Mouse (Mus musculus): ENCODE results near the gene Napa. TPM values are rescaled to one million over a fixed set of nuclear protein-coding genes. Genes with fewer than 3 reads are reported as not detected.

Gene Napa
- polyA plus RNA-seq, 1 experiment from 2014 or later: 168 TPM

- Histone ChIP-seq H3K36me3 (ENCODE audit: control insufficient read depth, insufficient read depth, low read length) (no peaks in the 10 kb centered on the region), H3K27ac (ENCODE audit: low read depth, low read length) (no peak overlapping the region), H3K4me2 (no peak overlapping the region), H3K4me3 (ENCODE audit: low read depth, low read length) (no peak overlapping the region), H3K4me1 (ENCODE audit: control insufficient read depth, insufficient read depth, low read length) (0 out of 2 replicates have a peak, but pooled peaks cover 3% of the 10 kb centered on the region), H3K9ac (ENCODE audit: low read depth, low read length) (no peak overlapping the region), H3K27me3 (ENCODE audit: control insufficient read depth, insufficient read depth, low read length) (peaks cover 7% of the 10 kb centered on the region; the same call in 1 of the 2 replicates), H3K9me3 (replicated peaks; ENCODE audit: control insufficient read depth, low read length) (no peaks in the 10 kb centered on the region)
- 22% methylated on average over 10 of the region's 10 CpGs for WGBS (ENCODE audit: insufficient replicate concordance)
- ATAC-seq (replicated peaks; ENCODE audit: insufficient number of reproducible peaks, low FRiP score, low TSS enrichment): no peak; the same call in 1 of the 2 replicates
Observed at GRCm38 (mm10) chr7:16153522-16153921, 55.3 kb downstream of the Napa start.

- Histone ChIP-seq H3K36me3 (ENCODE audit: control insufficient read depth, insufficient read depth, low read length) (no peaks in the 10 kb centered on the region), H3K4me1 (ENCODE audit: control insufficient read depth, insufficient read depth, low read length) (0 out of 2 replicates have a peak, but pooled peaks cover 3% of the 10 kb centered on the region), H3K9ac (ENCODE audit: low read depth, low read length) (no peak overlapping the region), H3K4me2 (0 out of 2 replicates have a peak overlapping the region, but pooled peaks have one; percentile 10), H3K27me3 (ENCODE audit: control insufficient read depth, insufficient read depth, low read length) (peaks cover 22% of the 10 kb centered on the region), H3K4me3 (ENCODE audit: low read depth, low read length) (no peak overlapping the region), H3K27ac (ENCODE audit: low read depth, low read length) (no peak overlapping the region), H3K9me3 (replicated peaks; ENCODE audit: control insufficient read depth, low read length) (no peaks in the 10 kb centered on the region)
- no peak for ATAC-seq (replicated peaks; ENCODE audit: insufficient number of reproducible peaks, low FRiP score, low TSS enrichment)
- WGBS (ENCODE audit: insufficient replicate concordance): 43% methylated on average over 9 of the region's 9 CpGs
Observed at GRCm38 (mm10) chr7:16155132-16155872, 57.0 kb downstream of the Napa start.

GRCm38 (mm10) chr7:16156105-16156714 lies 58.0 kb downstream of the Napa start:
- H3K27me3 ChIP-seq (ENCODE audit: control insufficient read depth, insufficient read depth, low read length): peaks cover 22% of the 10 kb centered on the region
- H3K4me1 ChIP-seq (ENCODE audit: control insufficient read depth, insufficient read depth, low read length): 0 out of 2 replicates have a peak, but pooled peaks cover 3% of the 10 kb centered on the region
- no peaks in the 10 kb centered on the region for H3K36me3 ChIP-seq (ENCODE audit: control insufficient read depth, insufficient read depth, low read length)
- no peak overlapping the region for H3K4me2 ChIP-seq
- H3K9me3 ChIP-seq (replicated peaks; ENCODE audit: control insufficient read depth, low read length): no peaks in the 10 kb centered on the region
- H3K4me3 ChIP-seq (ENCODE audit: low read depth, low read length): no peak overlapping the region
- H3K9ac ChIP-seq (ENCODE audit: low read depth, low read length): no peak overlapping the region
- ATAC-seq (replicated peaks; ENCODE audit: insufficient number of reproducible peaks, low FRiP score, low TSS enrichment): no peak
- H3K27ac ChIP-seq (ENCODE audit: low read depth, low read length): peak overlapping the region; percentile 76
- WGBS (ENCODE audit: insufficient replicate concordance): 34% methylated on average over 8 of the region's 8 CpGs

GRCm38 (mm10) chr7:16158735-16159134 lies 60.5 kb downstream of the Napa start:
- no peaks in the 10 kb centered on the region for H3K36me3 ChIP-seq (ENCODE audit: control insufficient read depth, insufficient read depth, low read length)
- H3K9me3 ChIP-seq (replicated peaks; ENCODE audit: control insufficient read depth, low read length): no peaks in the 10 kb centered on the region
- no peak overlapping the region for H3K27ac ChIP-seq (ENCODE audit: low read depth, low read length)
- no peak; the same call in 1 of the 2 replicates for ATAC-seq (replicated peaks; ENCODE audit: insufficient number of reproducible peaks, low FRiP score, low TSS enrichment)
- H3K4me2 ChIP-seq: peak overlapping the region; percentile 37
- H3K4me3 ChIP-seq (ENCODE audit: low read depth, low read length): peak overlapping the region; percentile 17; the same call in 1 of the 2 replicates
- peaks cover 22% of the 10 kb centered on the region for H3K27me3 ChIP-seq (ENCODE audit: control insufficient read depth, insufficient read depth, low read length)
- 8% methylated on average over 39 of the region's 39 CpGs for WGBS (ENCODE audit: insufficient replicate concordance)
- H3K4me1 ChIP-seq (ENCODE audit: control insufficient read depth, insufficient read depth, low read length): 0 out of 2 replicates have a peak, but pooled peaks cover 3% of the 10 kb centered on the region
- no peak overlapping the region; the same call in 1 of the 2 replicates for H3K9ac ChIP-seq (ENCODE audit: low read depth, low read length)

GRCm38 (mm10) chr7:16160702-16161101 lies 62.4 kb downstream of the Napa start:
- Histone ChIP-seq H3K27me3 (ENCODE audit: control insufficient read depth, insufficient read depth, low read length) (peaks cover 22% of the 10 kb centered on the region), H3K9ac (ENCODE audit: low read depth, low read length) (no peak overlapping the region), H3K4me3 (ENCODE audit: low read depth, low read length) (no peak overlapping the region), H3K4me1 (ENCODE audit: control insufficient read depth, insufficient read depth, low read length) (no peaks in the 10 kb centered on the region), H3K4me2 (no peak overlapping the region), H3K27ac (ENCODE audit: low read depth, low read length) (no peak overlapping the region), H3K9me3 (replicated peaks; ENCODE audit: control insufficient read depth, low read length) (no peaks in the 10 kb centered on the region), H3K36me3 (ENCODE audit: control insufficient read depth, insufficient read depth, low read length) (no peaks in the 10 kb centered on the region)
- no peak for ATAC-seq (replicated peaks; ENCODE audit: insufficient number of reproducible peaks, low FRiP score, low TSS enrichment)
- 64% methylated on average over 3 of the region's 3 CpGs for WGBS (ENCODE audit: insufficient replicate concordance)

DNA sequence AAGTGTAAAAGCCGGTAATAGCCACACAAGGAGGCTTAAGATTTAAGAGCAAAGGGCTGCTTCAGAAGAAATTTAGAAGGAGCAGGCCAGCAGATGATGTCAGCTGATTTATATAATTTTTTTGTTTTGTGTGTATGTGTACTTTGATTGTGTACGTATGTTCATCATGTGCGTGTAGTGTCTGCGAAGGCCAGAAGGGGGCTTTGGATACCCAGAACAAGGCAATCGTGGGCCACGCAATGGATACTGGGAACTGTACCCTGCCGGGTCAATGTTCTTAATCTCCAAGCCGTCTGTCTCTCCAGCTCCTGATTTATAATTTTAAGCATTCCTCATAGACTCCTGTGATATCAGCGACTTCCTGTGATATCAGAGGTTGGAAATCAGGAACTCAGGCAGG lies 63.0 kb downstream of the Napa start:
- 84% methylated on average over 9 of the region's 9 CpGs for WGBS (ENCODE audit: insufficient replicate concordance)
- no peaks in the 10 kb centered on the region for H3K9me3 ChIP-seq (replicated peaks; ENCODE audit: control insufficient read depth, low read length)
- H3K9ac ChIP-seq (ENCODE audit: low read depth, low read length): no peak overlapping the region
- no peak overlapping the region for H3K4me3 ChIP-seq (ENCODE audit: low read depth, low read length)
- H3K27me3 ChIP-seq (ENCODE audit: control insufficient read depth, insufficient read depth, low read length): peaks cover 22% of the 10 kb centered on the region
- ATAC-seq (replicated peaks; ENCODE audit: insufficient number of reproducible peaks, low FRiP score, low TSS enrichment): no peak
- no peaks in the 10 kb centered on the region for H3K36me3 ChIP-seq (ENCODE audit: control insufficient read depth, insufficient read depth, low read length)
- no peak overlapping the region for H3K27ac ChIP-seq (ENCODE audit: low read depth, low read length)
- no peak overlapping the region for H3K4me2 ChIP-seq
- H3K4me1 ChIP-seq (ENCODE audit: control insufficient read depth, insufficient read depth, low read length): no peaks in the 10 kb centered on the region

GRCm38 (mm10) chr7:16162036-16162435 lies 63.8 kb downstream of the Napa start:
- Histone ChIP-seq H3K9me3 (replicated peaks; ENCODE audit: control insufficient read depth, low read length) (no peaks in the 10 kb centered on the region), H3K4me3 (ENCODE audit: low read depth, low read length) (no peak overlapping the region), H3K4me1 (ENCODE audit: control insufficient read depth, insufficient read depth, low read length) (no peaks in the 10 kb centered on the region), H3K27ac (ENCODE audit: low read depth, low read length) (no peak overlapping the region), H3K4me2 (no peak overlapping the region), H3K36me3 (ENCODE audit: control insufficient read depth, insufficient read depth, low read length) (no peaks in the 10 kb centered on the region), H3K9ac (ENCODE audit: low read depth, low read length) (no peak overlapping the region), H3K27me3 (ENCODE audit: control insufficient read depth, insufficient read depth, low read length) (peaks cover 22% of the 10 kb centered on the region)
- WGBS (ENCODE audit: insufficient replicate concordance): 78% methylated on average over 6 of the region's 7 CpGs
- ATAC-seq (replicated peaks; ENCODE audit: insufficient number of reproducible peaks, low FRiP score, low TSS enrichment): no peak

Measured in heart, embryonic 11.5 days (tissue).